Mouse (Mus musculus) cortical plate, adult 2 months (tissue): ENCODE measurements around the gene Leo1.

Source experiments
- CTCF ChIP-seq: fragments of 200-500 bp; IDR thresholded peaks from 2 replicates; pipeline ENCODE4 v1.5.1; 2011; ENCODE audit warnings: mild to moderate bottlenecking, control low read depth, low read length; ENCODE audit not compliant: insufficient read depth; ENCODE audit errors: extremely low read depth
- POLR2A ChIP-seq: fragments of 200-500 bp; IDR thresholded peaks from 2 replicates; pipeline ENCODE4 v1.6.1; 2011; ENCODE audit warnings: mild to moderate bottlenecking, low read length, control low read depth; ENCODE audit not compliant: insufficient read depth; ENCODE audit errors: extremely low read depth

GRCm38 (mm10) chr9:75485231-75485630 is 43.9 kb downstream of the Leo1 start:
- TF ChIP-seq POLR2A, result no peak
- no peak for TF ChIP-seq CTCF
